Mouse (Mus musculus): ENCODE results near the gene Lif. TPM values are rescaled to one million over a fixed set of nuclear protein-coding genes. Genes with fewer than 3 reads are reported as not detected.

Lif gene
- polyA plus RNA-seq, 1 experiment: 0.95 TPM

DNA sequence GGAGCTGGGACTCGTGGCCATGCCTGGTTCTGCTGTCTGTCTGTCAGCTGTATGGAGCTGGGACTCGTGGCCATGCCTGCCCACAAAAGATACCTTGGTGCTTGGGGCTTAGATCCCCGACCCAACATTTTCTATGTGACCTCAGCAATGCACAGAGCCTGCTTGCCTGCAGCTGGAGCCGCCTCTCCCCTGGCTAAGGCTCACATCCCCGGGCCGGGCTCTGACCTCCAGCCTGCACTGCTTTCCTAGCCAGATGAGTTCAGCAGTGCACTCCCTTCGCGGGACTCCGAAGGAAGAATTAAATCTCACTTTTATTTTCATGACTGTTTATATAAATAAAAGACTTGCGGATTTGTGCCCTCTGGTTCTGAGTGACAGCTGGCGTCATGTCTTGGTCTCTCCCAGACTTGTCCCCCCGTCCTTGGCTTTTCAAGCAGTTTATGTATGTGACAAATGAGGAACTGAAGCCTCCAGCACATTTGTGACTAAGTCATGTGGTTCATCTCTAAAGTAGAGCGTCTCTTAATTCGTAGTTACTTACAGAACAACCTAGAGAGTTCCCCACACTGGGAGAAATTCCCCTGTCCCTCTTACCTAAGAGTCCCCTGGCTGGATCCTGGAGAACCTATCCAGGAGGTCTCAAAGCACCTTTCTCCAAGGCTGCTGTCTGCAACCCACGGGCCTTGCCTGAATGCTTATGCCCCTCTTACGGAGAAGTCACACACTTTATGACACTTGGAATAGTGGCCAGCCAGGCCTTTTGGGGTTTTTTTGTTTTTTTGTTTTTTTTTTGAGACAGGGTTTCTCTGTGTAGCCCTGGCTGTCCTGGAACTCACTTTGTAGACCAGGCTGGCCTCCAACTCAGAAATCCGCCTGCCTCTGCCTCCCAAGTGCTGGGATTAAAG, 35.1 kb upstream of the Lif start:
- DNase-seq (ENCODE audit: low read depth in 1 of 2, low spot score in 2 of 2): no peak
- Histone ChIP-seq H3K27ac (ENCODE audit: insufficient read depth, low read length) (0 out of 2 replicates have a peak overlapping the region, but pooled peaks have one; percentile 25), H3K4me3 (ENCODE audit: extremely low read depth, insufficient read depth, insufficient read length) (no peak overlapping the region), H3K27me3 (ENCODE audit: control insufficient read depth, insufficient read depth, low read length) (no peaks in the 10 kb centered on the region), H3K4me1 (ENCODE audit: control insufficient read depth, insufficient read depth, insufficient read length) (peaks cover 8% of the 10 kb centered on the region), H3K36me3 (ENCODE audit: control insufficient read depth, insufficient read depth, low read length) (no peaks in the 10 kb centered on the region)
- TF ChIP-seq CTCF (IDR thresholded peaks at IDR 0.05; ENCODE audit: extremely low read depth, insufficient read depth, insufficient read length, insufficient replicate concordance) (no peak), POLR2A (IDR thresholded peaks at IDR 0.05; ENCODE audit: low read depth, low read length) (no peak)
- whole genome bisulfite sequencing: 40% methylated on average over 17 of the region's 17 CpGs

DNA sequence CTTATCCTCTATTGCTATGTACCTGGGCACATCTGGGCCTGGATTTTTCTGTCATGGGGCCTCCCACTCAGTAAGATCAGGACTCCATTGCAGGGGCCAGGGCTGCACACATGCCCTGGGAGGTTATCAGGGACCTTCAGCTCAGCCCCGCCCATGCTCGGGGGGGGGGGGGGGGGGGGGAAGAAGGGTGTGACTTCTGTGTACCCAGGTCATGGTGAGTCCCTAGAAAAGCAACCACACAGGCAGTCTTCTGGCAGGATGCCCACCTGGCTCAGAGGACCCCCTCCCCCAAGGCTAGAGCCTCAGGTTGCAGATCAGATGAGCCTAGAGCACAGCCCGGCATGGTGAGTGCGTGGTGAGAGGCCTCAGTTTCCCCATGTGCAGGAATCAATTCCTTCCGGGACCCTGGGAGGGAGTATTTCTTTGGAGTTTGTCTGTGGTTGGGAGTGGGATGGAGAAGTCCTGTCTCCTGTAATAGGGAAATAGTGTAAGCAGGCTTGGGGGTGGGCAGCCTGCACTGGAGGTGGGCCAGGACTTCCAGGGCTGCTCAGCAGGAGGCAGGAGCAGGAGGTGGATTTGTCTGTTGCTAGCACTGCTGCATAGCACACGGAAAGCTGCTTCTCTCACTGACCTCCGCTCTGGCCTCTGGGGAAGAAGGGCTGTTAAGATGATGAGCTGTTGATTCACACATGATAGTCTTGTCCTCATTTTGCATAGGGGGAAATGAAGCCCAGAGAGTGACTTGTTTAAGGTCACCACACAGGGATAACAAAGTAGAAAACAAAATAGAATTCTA, 33.8 kb upstream of the Lif start:
- 62% methylated on average over 6 of the region's 7 CpGs for WGBS
- H3K27ac ChIP-seq (ENCODE audit: insufficient read depth, low read length): peak overlapping the region; percentile 8; the same call in 1 of the 2 replicates
- no peak overlapping the region for H3K4me3 ChIP-seq (ENCODE audit: extremely low read depth, insufficient read depth, insufficient read length)
- H3K27me3 ChIP-seq (ENCODE audit: control insufficient read depth, insufficient read depth, low read length): no peaks in the 10 kb centered on the region
- DNase-seq (ENCODE audit: low read depth in 1 of 2, low spot score in 2 of 2): no peak
- H3K36me3 ChIP-seq (ENCODE audit: control insufficient read depth, insufficient read depth, low read length): no peaks in the 10 kb centered on the region
- peaks cover 4% of the 10 kb centered on the region; the same call in 1 of the 2 replicates for H3K4me1 ChIP-seq (ENCODE audit: control insufficient read depth, insufficient read depth, insufficient read length)
- TF ChIP-seq POLR2A (IDR thresholded peaks at IDR 0.05; ENCODE audit: low read depth, low read length): no peak
- TF ChIP-seq CTCF (IDR thresholded peaks at IDR 0.05; ENCODE audit: extremely low read depth, insufficient read depth, insufficient read length, insufficient replicate concordance): no peak

DNA sequence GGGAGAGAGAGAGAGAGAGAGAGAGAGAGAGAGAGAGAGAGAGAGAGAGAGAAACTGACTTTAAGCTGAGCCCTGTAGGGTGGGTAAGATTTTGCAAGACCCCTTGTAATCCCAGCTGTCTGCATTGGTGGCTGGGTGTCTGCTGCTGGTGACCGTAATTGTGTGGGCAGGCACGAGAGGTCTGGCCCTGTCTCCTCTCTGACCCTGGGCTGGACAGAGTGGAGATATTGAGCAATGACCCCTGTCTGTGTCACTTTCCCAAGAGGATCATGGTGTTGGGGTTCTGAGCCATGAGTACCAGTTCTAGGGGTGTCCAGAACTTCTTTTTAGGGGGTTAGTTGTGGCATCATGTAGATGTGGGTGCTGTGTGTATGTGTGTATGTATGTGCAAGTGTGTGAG, 33.1 kb upstream of the Lif start:
- H3K27me3 ChIP-seq (ENCODE audit: control insufficient read depth, insufficient read depth, low read length): no peaks in the 10 kb centered on the region
- DNase-seq (ENCODE audit: low read depth in 1 of 2, low spot score in 2 of 2): no peak
- H3K27ac ChIP-seq (ENCODE audit: insufficient read depth, low read length): no peak overlapping the region
- no peaks in the 10 kb centered on the region for H3K36me3 ChIP-seq (ENCODE audit: control insufficient read depth, insufficient read depth, low read length)
- no peak overlapping the region for H3K4me3 ChIP-seq (ENCODE audit: extremely low read depth, insufficient read depth, insufficient read length)
- TF ChIP-seq CTCF (IDR thresholded peaks at IDR 0.05; ENCODE audit: extremely low read depth, insufficient read depth, insufficient read length, insufficient replicate concordance) (no peak), POLR2A (IDR thresholded peaks at IDR 0.05; ENCODE audit: low read depth, low read length) (no peak)
- 90% methylated on average over 2 of the region's 2 CpGs for WGBS
- H3K4me1 ChIP-seq (ENCODE audit: control insufficient read depth, insufficient read depth, insufficient read length): peaks cover 2% of the 10 kb centered on the region; the same call in 1 of the 2 replicates

DNA sequence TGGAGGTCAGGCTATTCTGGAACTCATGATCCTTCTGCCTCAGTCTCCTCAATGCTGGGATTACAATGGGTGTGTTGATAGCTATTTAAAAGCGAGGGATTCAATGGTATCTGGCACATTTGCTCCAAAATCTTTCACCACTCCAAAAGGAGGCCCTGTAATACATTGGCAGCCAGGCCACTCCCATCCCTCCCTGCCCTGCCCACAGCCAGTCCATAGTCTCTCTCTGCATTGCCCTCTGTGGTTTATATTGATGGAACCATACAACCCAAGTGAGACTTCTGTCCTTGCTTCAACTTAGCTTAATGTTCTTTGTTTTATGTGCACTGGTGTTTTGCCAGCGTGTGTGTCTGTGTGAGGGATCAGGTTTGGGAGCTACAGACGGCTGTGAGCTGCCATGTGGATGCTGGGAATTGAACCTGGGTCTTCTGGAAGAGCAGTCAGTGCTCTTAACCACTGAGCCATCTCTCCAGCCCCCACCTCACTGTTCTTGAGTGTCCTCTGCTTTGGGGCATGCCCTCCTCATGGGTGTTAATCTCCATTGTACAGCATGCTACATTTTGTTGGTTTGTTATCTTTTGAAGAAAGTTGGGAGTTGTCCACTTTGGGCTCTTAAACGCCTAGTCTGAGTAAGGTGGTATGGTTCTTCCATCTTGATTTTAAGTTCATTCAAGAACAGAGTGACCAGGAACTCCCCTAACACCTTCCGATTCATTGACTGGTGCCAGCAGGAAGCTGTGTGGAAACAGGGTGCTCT, 30.6 kb upstream of the Lif start:
- WGBS: 85% methylated on average over 5 of the region's 5 CpGs
- no peak for DNase-seq (ENCODE audit: low read depth in 1 of 2, low spot score in 2 of 2)
- Histone ChIP-seq H3K36me3 (ENCODE audit: control insufficient read depth, insufficient read depth, low read length) (no peaks in the 10 kb centered on the region), H3K27ac (ENCODE audit: insufficient read depth, low read length) (no peak overlapping the region), H3K27me3 (ENCODE audit: control insufficient read depth, insufficient read depth, low read length) (no peaks in the 10 kb centered on the region), H3K4me3 (ENCODE audit: extremely low read depth, insufficient read depth, insufficient read length) (no peak overlapping the region), H3K4me1 (ENCODE audit: control insufficient read depth, insufficient read depth, insufficient read length) (no peaks in the 10 kb centered on the region; the same call in 1 of the 2 replicates)
- TF ChIP-seq CTCF (IDR thresholded peaks at IDR 0.05; ENCODE audit: extremely low read depth, insufficient read depth, insufficient read length, insufficient replicate concordance) (no peak), POLR2A (IDR thresholded peaks at IDR 0.05; ENCODE audit: low read depth, low read length) (no peak)

DNA sequence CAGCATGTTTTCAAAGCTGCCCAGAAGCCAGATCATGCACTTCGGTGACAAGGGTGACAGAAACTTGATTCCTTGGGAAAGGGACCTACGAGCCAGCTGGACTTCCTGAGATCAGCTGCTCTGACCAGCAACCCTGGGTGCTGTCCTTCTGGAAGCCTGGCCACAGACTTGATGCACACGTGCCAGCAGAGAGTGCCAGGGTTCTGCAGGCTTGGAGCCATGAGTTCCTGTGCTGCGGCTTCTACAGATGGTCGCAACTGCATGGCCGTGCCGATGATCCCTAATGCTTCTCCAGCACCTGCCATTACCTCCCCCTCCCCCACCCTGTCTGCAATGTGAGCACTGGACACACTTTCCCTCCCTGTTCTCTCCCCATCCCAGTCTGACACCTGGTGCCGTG, 28.9 kb upstream of the Lif start:
- no peak for DNase-seq (ENCODE audit: low read depth in 1 of 2, low spot score in 2 of 2)
- no peaks in the 10 kb centered on the region for H3K27me3 ChIP-seq (ENCODE audit: control insufficient read depth, insufficient read depth, low read length)
- H3K4me3 ChIP-seq (ENCODE audit: extremely low read depth, insufficient read depth, insufficient read length): no peak overlapping the region
- no peaks in the 10 kb centered on the region for H3K4me1 ChIP-seq (ENCODE audit: control insufficient read depth, insufficient read depth, insufficient read length)
- TF ChIP-seq CTCF (IDR thresholded peaks at IDR 0.05; ENCODE audit: extremely low read depth, insufficient read depth, insufficient read length, insufficient replicate concordance) (no peak), POLR2A (IDR thresholded peaks at IDR 0.05; ENCODE audit: low read depth, low read length) (no peak)
- H3K36me3 ChIP-seq (ENCODE audit: control insufficient read depth, insufficient read depth, low read length): no peaks in the 10 kb centered on the region
- H3K27ac ChIP-seq (ENCODE audit: insufficient read depth, low read length): no peak overlapping the region
- WGBS: 82% methylated on average over 8 of the region's 8 CpGs

DNA sequence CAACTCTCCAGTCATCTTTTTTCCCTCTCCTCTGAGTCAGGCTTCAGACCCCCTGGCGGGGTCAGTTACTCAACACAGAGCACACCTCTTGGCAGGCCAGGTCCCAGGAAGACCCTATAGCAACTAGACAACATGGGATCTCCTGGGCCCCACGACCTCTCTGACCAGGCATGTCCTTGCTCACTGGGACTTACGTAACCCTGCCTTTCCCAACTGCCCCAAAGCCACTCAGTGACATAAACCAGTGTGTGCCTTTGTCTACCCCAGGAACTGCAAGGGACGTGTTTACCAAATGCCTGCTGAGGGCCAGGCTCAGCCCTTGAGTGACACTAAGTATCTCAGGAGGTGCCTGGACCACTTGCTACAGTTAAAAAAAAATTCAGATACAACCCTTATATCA, 27.5 kb upstream of the Lif start:
- Histone ChIP-seq H3K27me3 (ENCODE audit: control insufficient read depth, insufficient read depth, low read length) (no peaks in the 10 kb centered on the region), H3K4me1 (ENCODE audit: control insufficient read depth, insufficient read depth, insufficient read length) (no peaks in the 10 kb centered on the region), H3K27ac (ENCODE audit: insufficient read depth, low read length) (no peak overlapping the region), H3K36me3 (ENCODE audit: control insufficient read depth, insufficient read depth, low read length) (no peaks in the 10 kb centered on the region), H3K4me3 (ENCODE audit: extremely low read depth, insufficient read depth, insufficient read length) (no peak overlapping the region)
- 82% methylated on average over 4 of the region's 4 CpGs for WGBS
- no peak for DNase-seq (ENCODE audit: low read depth in 1 of 2, low spot score in 2 of 2)
- no peak for TF ChIP-seq CTCF (IDR thresholded peaks at IDR 0.05; ENCODE audit: extremely low read depth, insufficient read depth, insufficient read length, insufficient replicate concordance)
- no peak for TF ChIP-seq POLR2A (IDR thresholded peaks at IDR 0.05; ENCODE audit: low read depth, low read length)
